Mouse (Mus musculus) layer of hippocampus, postnatal 36 days (tissue): ENCODE results near the gene Phf10. TPM values are rescaled to one million over a fixed set of nuclear protein-coding genes. Genes with fewer than 3 reads are reported as not detected.
"Not testable (repeated sequence)": the region's sequence is repeated elsewhere in the genome, so short reads cannot be mapped to it uniquely, and the experiment has no call there.

Source experiments
- DNase-seq, 2 experiments: peaks; one replicate each; pipeline ENCODE4 v3.0.0; 2022
- total RNA-seq, 2 experiments: library from RNA; stranded (reverse); gene quantifications; 2 replicates each; pipeline ENCODE4 v1.2.3; 2021

Gene Phf10
- 10 to 100 TPM; 59.6 to 61.6 TPM for total RNA-seq

DNA sequence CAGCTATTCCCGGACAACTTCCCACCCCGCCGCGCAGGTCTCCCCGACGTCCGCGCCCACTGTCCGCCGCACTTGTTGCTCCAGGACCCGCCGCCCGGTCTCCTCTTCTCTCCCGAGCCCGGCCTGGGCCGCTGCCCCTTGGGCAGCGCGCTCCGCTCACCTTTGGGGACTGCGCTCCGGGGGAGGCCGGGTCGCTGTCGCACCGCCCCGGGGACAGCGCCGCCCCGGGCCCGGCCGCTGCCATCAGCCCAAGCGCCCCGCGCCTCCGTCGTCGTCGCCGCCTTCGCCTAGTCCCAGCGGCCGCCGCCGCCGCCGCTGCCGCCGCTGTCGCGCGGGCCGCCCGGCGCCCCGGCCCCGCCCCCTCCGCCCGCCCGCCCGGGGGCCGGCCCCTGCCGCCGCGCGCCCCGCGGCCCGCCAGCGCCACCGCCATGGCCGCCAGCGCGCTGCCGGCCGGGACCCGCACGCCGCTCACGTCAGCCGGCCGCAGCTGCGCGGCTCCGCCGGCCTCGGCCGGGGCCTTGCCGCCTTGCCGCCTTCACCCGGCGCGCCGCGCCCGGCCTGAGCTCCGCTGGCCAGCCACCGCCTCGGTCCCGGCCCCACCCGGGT is at the start of gene Phf10:
Gene Phf10, minus strand, starts transcription at position 323 of the 606 bp plus-strand sequence.
- peak in 1 of 2 experiments; percentile 21 for DNase-seq

- DNase-seq, result not testable (repeated sequence)
Measured at GRCm38 (mm10) chr17:15009706-15010413, 48.8 kb upstream of the Phf10 start, which contains the start of gene Gm3435. TSS of gene Gm3435 (plus strand) at chr17:15010176.

DNA sequence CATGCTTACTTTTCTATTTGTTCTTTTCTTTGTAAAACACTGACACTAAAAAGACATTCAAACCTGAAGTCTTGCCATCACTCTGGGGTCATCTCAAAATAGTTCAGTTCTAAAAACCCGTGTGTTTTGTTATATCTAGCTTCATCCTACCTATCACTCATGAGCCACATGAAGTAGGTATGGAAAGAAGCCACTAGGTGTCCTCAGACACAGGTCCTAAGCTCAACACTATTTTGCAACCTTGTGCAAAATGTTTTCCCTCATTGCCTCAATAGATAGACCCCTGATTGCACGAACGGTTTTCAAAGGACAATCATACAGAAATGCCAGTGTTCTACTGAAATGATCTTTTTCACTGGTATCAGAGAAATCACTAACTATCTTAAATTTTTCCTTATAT is 48.0 kb upstream of the Phf10 start:
- DNase-seq, result not testable (repeated sequence)

DNA sequence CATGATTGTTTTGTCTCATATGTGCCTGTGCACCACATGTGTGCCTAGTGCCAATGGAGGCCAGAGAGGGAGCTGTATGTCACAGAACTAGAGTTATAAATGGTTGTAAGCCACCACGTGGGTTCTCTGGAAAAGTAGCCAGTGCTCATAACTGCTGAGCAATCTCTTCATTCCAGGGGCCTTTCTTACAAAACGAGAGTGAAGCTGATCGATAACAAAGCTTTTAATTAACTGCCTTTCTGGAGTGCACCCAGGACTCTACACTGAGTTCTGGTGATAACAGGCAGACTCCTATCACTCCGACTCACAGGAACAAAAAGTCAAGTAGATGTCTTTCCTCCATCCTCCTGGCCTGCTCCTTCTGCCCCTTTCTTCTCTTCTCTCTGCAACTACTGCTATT is 39.0 kb upstream of the Phf10 start:
- DNase-seq, result not testable (repeated sequence)

- DNase-seq, result not testable (repeated sequence)
Measured at GRCm38 (mm10) chr17:14994140-14994539, 33.1 kb upstream of the Phf10 start.

GRCm38 (mm10) chr17:14993139-14993832 is 32.2 kb upstream of the Phf10 start:
- DNase-seq, result not testable (repeated sequence)

GRCm38 (mm10) chr17:14992522-14993138 is 31.6 kb upstream of the Phf10 start:
- not testable (repeated sequence) for DNase-seq

GRCm38 (mm10) chr17:14990116-14990702 is 29.1 kb upstream of the Phf10 start:
- peak; percentile 2 to 7 for DNase-seq

GRCm38 (mm10) chr17:14978362-14979038 is 17.4 kb upstream of the Phf10 start, which contains the start of the genes 9030025P20Rik and Gm3417:
TSS of gene 9030025P20Rik (plus strand) at chr17:14978468.
TSS of gene Gm3417 (minus strand) at chr17:14978790.
- DNase-seq, result not testable (repeated sequence)

DNA sequence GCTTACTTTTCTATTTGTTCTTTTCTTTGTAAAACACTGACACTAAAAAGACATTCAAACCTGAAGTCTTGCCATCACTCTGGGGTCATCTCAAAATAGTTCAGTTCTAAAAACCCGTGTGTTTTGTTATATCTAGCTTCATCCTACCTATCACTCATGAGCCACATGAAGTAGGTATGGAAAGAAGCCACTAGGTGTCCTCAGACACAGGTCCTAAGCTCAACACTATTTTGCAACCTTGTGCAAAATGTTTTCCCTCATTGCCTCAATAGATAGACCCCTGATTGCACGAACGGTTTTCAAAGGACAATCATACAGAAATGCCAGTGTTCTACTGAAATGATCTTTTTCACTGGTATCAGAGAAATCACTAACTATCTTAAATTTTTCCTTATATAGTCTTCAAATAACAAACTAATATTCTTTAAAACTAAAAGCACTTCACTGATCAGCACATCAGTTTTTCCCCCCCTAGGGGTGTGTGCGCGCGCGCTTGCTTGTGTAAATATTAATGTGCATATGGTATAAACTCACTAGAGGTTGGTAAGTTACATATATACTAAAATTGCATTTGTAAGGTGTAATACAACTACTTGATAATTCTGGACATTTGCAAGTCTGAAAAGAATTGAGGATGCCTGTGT is 16.8 kb upstream of the Phf10 start:
- not testable (repeated sequence) for DNase-seq

- DNase-seq, result not testable (repeated sequence)
Measured at GRCm38 (mm10) chr17:14968373-14968913, 7.4 kb upstream of the Phf10 start.

DNA sequence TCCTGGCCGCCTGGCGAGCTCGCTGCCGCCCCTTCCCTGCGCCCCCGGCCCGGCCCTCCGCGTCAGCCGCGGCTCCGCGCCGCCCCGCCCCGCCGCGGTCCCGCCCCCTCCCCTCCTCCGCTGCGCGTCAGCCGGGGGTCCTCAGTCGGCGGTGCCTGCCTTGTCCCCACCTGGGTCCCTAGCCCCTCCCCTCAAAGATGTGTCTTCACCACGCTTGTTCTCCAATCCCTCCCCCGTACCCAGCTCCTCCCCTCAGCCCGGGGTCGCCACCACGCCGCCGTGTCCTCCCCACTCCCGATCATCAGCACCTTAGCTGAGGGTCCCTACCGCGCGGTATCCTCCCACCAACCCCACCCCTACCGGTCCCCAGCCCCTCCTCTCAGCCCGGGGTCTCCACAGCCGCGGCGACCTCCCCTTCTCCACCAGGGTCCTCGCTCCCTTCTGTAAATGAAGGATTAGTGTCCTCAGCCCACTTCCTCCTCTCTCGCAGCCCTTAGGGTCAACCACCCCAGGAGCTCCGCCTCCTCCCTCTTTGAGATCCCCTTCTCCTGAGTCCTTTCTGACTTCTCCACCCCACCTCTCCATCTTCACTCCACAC is 583 bp upstream of the Phf10 start:
- not testable (repeated sequence) for DNase-seq

GRCm38 (mm10) chr17:14960520-14960919 is 553 bp downstream of the Phf10 start:
- DNase-seq, result peak in 1 of 2 experiments; percentile 20

DNA sequence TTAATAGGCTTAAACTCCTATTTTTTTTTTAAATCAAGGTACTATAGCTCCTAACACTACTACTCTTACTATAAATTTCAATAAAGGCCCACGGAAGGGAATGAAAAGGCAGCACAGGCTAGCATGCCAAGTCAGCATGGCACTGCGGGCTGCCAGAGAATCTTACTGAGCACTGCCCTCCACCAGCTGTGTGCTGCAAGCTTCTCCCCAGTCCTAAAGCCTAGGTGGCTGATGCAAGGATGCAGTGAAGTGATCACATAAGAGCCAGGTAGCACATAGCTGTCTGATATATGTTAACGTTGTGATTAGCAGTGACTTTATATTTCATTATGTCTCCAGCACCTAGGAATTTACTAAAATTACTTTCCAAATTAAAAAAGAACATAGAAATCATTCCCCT is 1.1 kb downstream of the Phf10 start:
- DNase-seq, result no peak

DNA sequence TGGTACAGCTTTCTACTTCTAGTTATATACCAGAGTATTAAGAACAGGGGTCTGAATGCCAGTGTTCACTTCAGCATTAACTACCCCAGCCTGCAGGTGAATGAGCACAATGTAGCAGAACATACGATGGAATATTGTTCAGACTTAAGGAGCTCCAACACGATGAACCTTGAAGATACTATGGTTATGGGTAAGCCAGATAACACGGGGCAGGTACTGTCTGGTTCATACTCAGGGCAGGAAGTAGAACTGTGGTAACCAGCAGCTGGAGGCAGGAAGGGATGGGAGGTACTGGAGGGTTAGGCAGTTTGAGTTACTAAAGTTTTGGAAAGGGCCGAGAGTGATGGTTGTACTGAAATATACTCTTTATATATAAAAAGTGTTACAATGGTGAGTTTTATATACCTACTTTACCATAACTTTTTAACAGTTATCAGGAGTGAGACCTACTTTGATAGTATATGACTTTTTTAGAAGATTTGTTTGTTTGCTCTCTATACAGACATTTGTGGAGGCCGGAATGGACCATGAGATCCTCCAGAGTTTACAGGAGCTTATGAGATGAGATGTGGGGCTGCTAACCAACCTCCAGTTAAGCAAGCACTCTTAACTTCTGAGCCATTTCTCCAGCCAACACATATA is 2.3 kb downstream of the Phf10 start:
- DNase-seq, result no peak

GRCm38 (mm10) chr17:14953452-14953851 is 7.6 kb downstream of the Phf10 start:
- DNase-seq, result no peak

GRCm38 (mm10) chr17:14949161-14949827 is 11.8 kb downstream of the Phf10 start:
- no peak for DNase-seq

- DNase-seq, result no peak
Measured at GRCm38 (mm10) chr17:14944551-14944950, 16.5 kb downstream of the Phf10 start.

GRCm38 (mm10) chr17:14943729-14944059 is 17.4 kb downstream of the Phf10 start:
- no peak for DNase-seq
